Mouse (Mus musculus): ENCODE results near the gene Usp37.
A peak's percentile ranks its signal among the peaks of the same experiment; 100 is the strongest.

Usp37 gene

GRCm38 (mm10) chr1:74460273-74460672, 83.8 kb downstream of the Usp37 start:
- peak; percentile 66 for DNase-seq (ENCODE audit: low spot score)

GRCm38 (mm10) chr1:74452611-74453045, 91.5 kb downstream of the Usp37 start:
- DNase-seq (ENCODE audit: low spot score): peak; percentile 70

- DNase-seq (ENCODE audit: low spot score): no peak
Observed at GRCm38 (mm10) chr1:74444538-74444937, 99.5 kb downstream of the Usp37 start.

GRCm38 (mm10) chr1:74439166-74439876, 104.8 kb downstream of the Usp37 start:
- DNase-seq (ENCODE audit: low spot score): no peak

GRCm38 (mm10) chr1:74437702-74438427, 106.2 kb downstream of the Usp37 start:
- peak; percentile 87 for DNase-seq (ENCODE audit: low spot score)

- DNase-seq (ENCODE audit: low spot score): no peak
Observed at GRCm38 (mm10) chr1:74435563-74435962, 108.5 kb downstream of the Usp37 start.

GRCm38 (mm10) chr1:74434596-74434995, 109.5 kb downstream of the Usp37 start:
- DNase-seq (ENCODE audit: low spot score): no peak

- no peak for DNase-seq (ENCODE audit: low spot score)
Observed at GRCm38 (mm10) chr1:74433220-74433619, 110.9 kb downstream of the Usp37 start.

GRCm38 (mm10) chr1:74425845-74426244, 118.2 kb downstream of the Usp37 start:
- no peak for DNase-seq (ENCODE audit: low spot score)

GRCm38 (mm10) chr1:74423147-74423546, 120.9 kb downstream of the Usp37 start:
- no peak for DNase-seq (ENCODE audit: low spot score)

GRCm38 (mm10) chr1:74419440-74419794, 124.7 kb downstream of the Usp37 start:
- peak; percentile 54 for DNase-seq (ENCODE audit: low spot score)

- peak; percentile 82 for DNase-seq (ENCODE audit: low spot score)
Observed at GRCm38 (mm10) chr1:74418747-74419439, 125.2 kb downstream of the Usp37 start.

- DNase-seq (ENCODE audit: low spot score): peak; percentile 28
Observed at GRCm38 (mm10) chr1:74415143-74415542, 128.9 kb downstream of the Usp37 start.

- DNase-seq (ENCODE audit: low spot score): no peak
Observed at GRCm38 (mm10) chr1:74412711-74413110, 131.4 kb downstream of the Usp37 start.

- no peak for DNase-seq (ENCODE audit: low spot score)
Observed at GRCm38 (mm10) chr1:74411753-74412325, 132.2 kb downstream of the Usp37 start.

GRCm38 (mm10) chr1:74408589-74409504, 135.2 kb downstream of the Usp37 start, which contains the start of gene Vil1:
Gene Vil1 (plus strand): TSS chr1:74409376.
- no peak for DNase-seq (ENCODE audit: low spot score)

- DNase-seq (ENCODE audit: low spot score): no peak
Observed at GRCm38 (mm10) chr1:74404206-74404605, 139.9 kb downstream of the Usp37 start.

- DNase-seq (ENCODE audit: low spot score): no peak
Observed at GRCm38 (mm10) chr1:74401015-74401702, 142.9 kb downstream of the Usp37 start.

- DNase-seq (ENCODE audit: low spot score): no peak
Observed at GRCm38 (mm10) chr1:74400531-74400930, 143.6 kb downstream of the Usp37 start.

- peak; percentile 76 for DNase-seq (ENCODE audit: low spot score)
Observed at GRCm38 (mm10) chr1:74397919-74398451, 146.1 kb downstream of the Usp37 start.
